Mouse (Mus musculus): ENCODE results near the gene Gm11060. TPM values are rescaled to one million over a fixed set of nuclear protein-coding genes. Genes with fewer than 3 reads are reported as not detected.

Gene Gm11060
- total RNA-seq (2014; rRNA removed) = not detected in 2 replicates
- polyA plus RNA-seq (2015; fragmentation: Nextera tagmentation; extraction: Ambion mirVana) = not detected in 2 replicates

- Histone ChIP-seq H3K27ac (no peak within 1 kb of the TSS), H3K4me2 (ENCODE audit: low read depth, low read length) (no peak within 1 kb of the TSS), H3K36me3 (ENCODE audit: insufficient read depth, low read length) (no peaks in the 10 kb centered on the region), H3K27me3 (ENCODE audit: insufficient read depth, low read length) (no peaks in the 10 kb centered on the region), H3K9me3 (ENCODE audit: low read length) (no peaks in the 10 kb centered on the region), H3K4me3 (ENCODE audit: low read length) (no peak within 1 kb of the TSS), H3K9ac (replicated peaks; ENCODE audit: low read length) (no peak within 1 kb of the TSS), H3K4me1 (ENCODE audit: insufficient read depth, low read length) (0 out of 2 replicates have a peak, but pooled peaks cover 15% of the 10 kb centered on the region)
- 95% methylated on average over 2 of the region's 2 CpGs for WGBS
- no peak for TF ChIP-seq CTCF (IDR thresholded peaks at IDR 0.05; ENCODE audit: low read depth)
- DNase-seq (ENCODE audit: low spot score) = no peak
- no peak for ATAC-seq
Measured at GRCm38 (mm10) chr2:105091718-105092117, at the start of gene Gm11060. TSS of gene Gm11060 (plus strand) at chr2:105092018.

- ATAC-seq (no peak), DNase-seq (ENCODE audit: low spot score) (no peak)
- TF ChIP-seq CTCF (IDR thresholded peaks at IDR 0.05; ENCODE audit: low read depth) = no peak
- H3K9ac ChIP-seq (replicated peaks; ENCODE audit: low read length) = no peak overlapping the region
- no peak overlapping the region for H3K4me3 ChIP-seq (ENCODE audit: low read length)
- H3K9me3 ChIP-seq (ENCODE audit: low read length) = no peaks in the 10 kb centered on the region
- no peaks in the 10 kb centered on the region for H3K36me3 ChIP-seq (ENCODE audit: insufficient read depth, low read length)
- H3K4me1 ChIP-seq (ENCODE audit: insufficient read depth, low read length) = no peaks in the 10 kb centered on the region
- no peak overlapping the region for H3K27ac ChIP-seq
- WGBS = 77% methylated on average over 4 of the region's 4 CpGs
- H3K4me2 ChIP-seq (ENCODE audit: low read depth, low read length) = no peak overlapping the region
- no peaks in the 10 kb centered on the region for H3K27me3 ChIP-seq (ENCODE audit: insufficient read depth, low read length)
Measured at GRCm38 (mm10) chr2:105043152-105043551, 48.7 kb upstream of the Gm11060 start.

GRCm38 (mm10) chr2:105048301-105048700 is 43.5 kb upstream of the Gm11060 start:
- Histone ChIP-seq H3K27ac (no peak overlapping the region), H3K4me3 (ENCODE audit: low read length) (no peak overlapping the region), H3K9me3 (ENCODE audit: low read length) (no peaks in the 10 kb centered on the region), H3K36me3 (ENCODE audit: insufficient read depth, low read length) (no peaks in the 10 kb centered on the region), H3K4me2 (ENCODE audit: low read depth, low read length) (no peak overlapping the region), H3K27me3 (ENCODE audit: insufficient read depth, low read length) (no peaks in the 10 kb centered on the region), H3K9ac (replicated peaks; ENCODE audit: low read length) (no peak overlapping the region), H3K4me1 (ENCODE audit: insufficient read depth, low read length) (no peaks in the 10 kb centered on the region)
- no peak for TF ChIP-seq CTCF (IDR thresholded peaks at IDR 0.05; ENCODE audit: low read depth)
- 36% methylated on average over 1 of the region's 1 CpGs for WGBS
- DNase-seq (ENCODE audit: low spot score) = no peak
- no peak for ATAC-seq

DNA sequence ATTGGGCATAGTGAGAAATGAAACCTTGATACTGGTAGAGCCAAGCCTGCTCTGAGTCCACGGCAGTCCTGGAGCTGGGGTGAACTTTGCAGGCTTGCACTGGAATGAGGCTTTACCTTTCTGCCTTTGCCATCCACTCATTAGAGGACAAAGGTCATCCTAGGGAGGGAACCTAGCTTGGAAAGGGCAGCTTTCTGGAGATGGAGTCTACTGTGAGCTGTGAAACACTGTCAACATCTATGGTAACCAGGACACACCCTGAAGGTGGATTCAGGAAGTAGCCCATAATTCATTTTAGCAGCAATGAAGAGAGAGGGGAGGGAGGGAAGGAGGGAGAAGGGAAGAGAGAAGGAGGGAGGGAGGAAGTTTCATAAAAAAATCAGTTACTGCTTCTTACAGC is 36.3 kb upstream of the Gm11060 start:
- Histone ChIP-seq H3K36me3 (ENCODE audit: insufficient read depth, low read length) (no peaks in the 10 kb centered on the region), H3K9me3 (ENCODE audit: low read length) (no peaks in the 10 kb centered on the region), H3K9ac (replicated peaks; ENCODE audit: low read length) (no peak overlapping the region), H3K27ac (no peak overlapping the region), H3K4me2 (ENCODE audit: low read depth, low read length) (no peak overlapping the region), H3K4me3 (ENCODE audit: low read length) (no peak overlapping the region), H3K4me1 (ENCODE audit: insufficient read depth, low read length) (no peaks in the 10 kb centered on the region), H3K27me3 (ENCODE audit: insufficient read depth, low read length) (no peaks in the 10 kb centered on the region)
- no peak for TF ChIP-seq CTCF (IDR thresholded peaks at IDR 0.05; ENCODE audit: low read depth)
- ATAC-seq (no peak), DNase-seq (ENCODE audit: low spot score) (no peak)
- 85% methylated on average over 1 of the region's 1 CpGs for WGBS

- H3K4me3 ChIP-seq (ENCODE audit: low read length) = no peak overlapping the region
- no peaks in the 10 kb centered on the region for H3K4me1 ChIP-seq (ENCODE audit: insufficient read depth, low read length)
- no peak for ATAC-seq
- no peak for DNase-seq (ENCODE audit: low spot score)
- H3K36me3 ChIP-seq (ENCODE audit: insufficient read depth, low read length) = no peaks in the 10 kb centered on the region
- H3K4me2 ChIP-seq (ENCODE audit: low read depth, low read length) = no peak overlapping the region
- WGBS = 85% methylated on average over 7 of the region's 7 CpGs
- H3K9ac ChIP-seq (replicated peaks; ENCODE audit: low read length) = no peak overlapping the region
- H3K27me3 ChIP-seq (ENCODE audit: insufficient read depth, low read length) = no peaks in the 10 kb centered on the region
- no peak overlapping the region for H3K27ac ChIP-seq
- TF ChIP-seq CTCF (IDR thresholded peaks at IDR 0.05; ENCODE audit: low read depth) = no peak
- no peaks in the 10 kb centered on the region for H3K9me3 ChIP-seq (ENCODE audit: low read length)
Measured at GRCm38 (mm10) chr2:105058577-105059116, 33.2 kb upstream of the Gm11060 start.

- Histone ChIP-seq H3K27ac (no peak overlapping the region), H3K27me3 (ENCODE audit: insufficient read depth, low read length) (no peaks in the 10 kb centered on the region), H3K9ac (replicated peaks; ENCODE audit: low read length) (no peak overlapping the region), H3K4me3 (ENCODE audit: low read length) (no peak overlapping the region), H3K36me3 (ENCODE audit: insufficient read depth, low read length) (no peaks in the 10 kb centered on the region), H3K4me2 (ENCODE audit: low read depth, low read length) (no peak overlapping the region), H3K9me3 (ENCODE audit: low read length) (no peaks in the 10 kb centered on the region), H3K4me1 (ENCODE audit: insufficient read depth, low read length) (no peaks in the 10 kb centered on the region)
- ATAC-seq (no peak), DNase-seq (ENCODE audit: low spot score) (no peak)
- TF ChIP-seq CTCF (IDR thresholded peaks at IDR 0.05; ENCODE audit: low read depth) = no peak
- WGBS = 59% methylated on average over 7 of the region's 7 CpGs
Measured at GRCm38 (mm10) chr2:105062741-105063372, 29.0 kb upstream of the Gm11060 start.

- no peaks in the 10 kb centered on the region for H3K4me1 ChIP-seq (ENCODE audit: insufficient read depth, low read length)
- 80% methylated on average over 4 of the region's 4 CpGs for WGBS
- ATAC-seq (no peak), DNase-seq (ENCODE audit: low spot score) (no peak)
- H3K9ac ChIP-seq (replicated peaks; ENCODE audit: low read length) = no peak overlapping the region
- no peaks in the 10 kb centered on the region for H3K9me3 ChIP-seq (ENCODE audit: low read length)
- TF ChIP-seq CTCF (IDR thresholded peaks at IDR 0.05; ENCODE audit: low read depth) = peak; percentile 36; the same call in 1 of the 2 replicates
- no peaks in the 10 kb centered on the region for H3K27me3 ChIP-seq (ENCODE audit: insufficient read depth, low read length)
- H3K27ac ChIP-seq = no peak overlapping the region
- H3K36me3 ChIP-seq (ENCODE audit: insufficient read depth, low read length) = no peaks in the 10 kb centered on the region
- H3K4me2 ChIP-seq (ENCODE audit: low read depth, low read length) = no peak overlapping the region
- no peak overlapping the region for H3K4me3 ChIP-seq (ENCODE audit: low read length)
Measured at GRCm38 (mm10) chr2:105072496-105072895, 19.3 kb upstream of the Gm11060 start.

All from hindbrain, postnatal 0 days (tissue).